Mouse (Mus musculus) liver, postnatal 0 days (tissue): Measurements from ENCODE around the gene Gabarapl2.

Experiments
- CTCF ChIP-seq: sonication (generic); IDR thresholded peaks from 2 replicates; pipeline ENCODE4 v1.5.1; 2016; ENCODE audit warnings: antibody characterized with exemption, low read depth
- EP300 ChIP-seq: IDR thresholded peaks from 2 replicates; pipeline ENCODE4 v1.6.1; 2016; ENCODE audit warnings: antibody characterized with exemption, low read depth, mild to moderate bottlenecking

DNA sequence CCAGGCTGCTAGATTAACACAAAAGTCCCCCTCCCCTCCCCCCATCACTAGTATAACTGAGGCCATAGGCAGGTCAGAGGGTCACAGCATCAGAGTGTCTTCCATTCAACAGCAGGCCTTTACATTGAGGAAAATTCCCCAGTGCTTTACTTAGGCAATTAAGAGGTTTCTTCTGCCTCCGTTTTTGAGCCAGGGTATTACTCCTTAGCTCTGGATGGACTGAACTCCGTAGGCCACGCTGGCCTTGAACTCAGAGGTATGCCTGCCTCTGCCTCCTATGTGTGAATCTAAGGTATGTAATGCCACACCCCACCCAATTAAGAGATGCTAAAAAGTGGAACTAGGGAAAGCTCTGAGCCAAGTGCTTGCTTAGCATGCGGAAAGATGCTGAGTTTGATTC is 23.0 kb downstream of the Gabarapl2 start:
- no peak for TF ChIP-seq EP300
- TF ChIP-seq CTCF = no peak
